Mouse (Mus musculus): ENCODE data around the gene Ubc. TPM values are rescaled to one million over a fixed set of nuclear protein-coding genes. Genes with fewer than 3 reads are reported as not detected.

The Ubc gene
- polyA plus RNA-seq, 1 experiment from 2014 or later: 782 TPM

DNA sequence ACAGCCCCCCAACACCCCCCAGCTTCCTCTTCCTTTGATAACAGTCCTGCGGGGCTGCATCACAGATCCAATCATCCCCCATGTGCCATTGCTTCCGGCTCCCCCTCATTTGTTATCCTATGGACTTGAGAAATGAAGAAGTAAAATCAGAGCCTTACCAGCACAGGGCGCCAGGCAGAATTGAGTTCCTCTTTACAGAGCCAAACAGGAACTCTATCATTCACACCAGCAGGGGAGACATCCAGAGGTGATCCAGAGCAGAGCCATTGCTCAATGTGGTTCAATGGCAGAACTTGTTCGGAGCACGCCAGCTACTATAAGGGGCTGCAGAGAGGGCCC is 31.8 kb downstream of the Ubc start:
- no peaks in the 10 kb centered on the region for H3K36me3 ChIP-seq
- no peak overlapping the region for H3K4me3 ChIP-seq
- no peaks in the 10 kb centered on the region for H3K9me3 ChIP-seq (replicated peaks)
- peaks cover 8% of the 10 kb centered on the region; the same call in 1 of the 2 replicates for H3K4me1 ChIP-seq (replicated peaks)
- ATAC-seq (replicated peaks; ENCODE audit: insufficient number of reproducible peaks, insufficient read depth, low FRiP score, low read depth): 0 out of 2 replicates have a peak, but pooled peaks have one; percentile 8
- H3K9ac ChIP-seq: no peak overlapping the region
- peak overlapping the region; percentile 38 for H3K27ac ChIP-seq
- 48% methylated on average over 5 of the region's 5 CpGs for WGBS
- H3K4me2 ChIP-seq: peak overlapping the region; percentile 32
- no peaks in the 10 kb centered on the region for H3K27me3 ChIP-seq

DNA sequence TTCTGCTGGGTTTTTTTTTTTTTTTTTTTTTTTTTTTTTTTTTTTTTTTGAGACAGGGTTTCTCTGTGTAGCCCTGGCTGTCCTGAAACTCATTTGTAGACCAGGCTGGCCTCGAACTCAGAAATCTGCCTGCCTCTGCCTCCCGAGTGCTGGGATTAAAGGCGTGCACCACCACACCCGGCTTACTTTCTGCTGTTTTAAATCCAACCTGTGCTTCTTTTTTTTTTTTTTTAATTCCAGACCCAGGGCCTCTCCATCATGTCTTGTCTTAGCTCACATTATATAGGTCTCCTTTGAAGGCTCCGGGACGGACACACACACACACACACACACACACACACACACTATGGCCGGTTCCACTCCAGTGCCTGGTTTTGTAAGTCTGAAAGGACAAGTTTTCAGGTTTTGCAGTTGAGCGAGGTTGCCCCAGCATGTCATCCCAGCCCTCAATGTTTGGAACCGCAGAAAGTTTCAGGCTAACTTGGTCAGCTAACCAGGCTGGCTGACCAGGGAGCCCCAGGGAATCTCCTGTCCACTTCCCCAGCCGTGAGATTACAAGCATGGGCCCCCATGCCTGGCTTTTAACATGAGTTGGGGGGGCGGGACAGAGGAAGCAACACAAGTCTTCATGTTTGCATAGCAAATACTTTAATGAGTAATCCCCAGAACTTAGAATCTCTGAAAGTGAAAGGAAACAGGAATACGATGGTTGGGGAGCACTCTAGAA is 32.3 kb downstream of the Ubc start:
- no peaks in the 10 kb centered on the region for H3K36me3 ChIP-seq
- peaks cover 6% of the 10 kb centered on the region; the same call in 1 of the 2 replicates for H3K4me1 ChIP-seq (replicated peaks)
- H3K4me2 ChIP-seq: peak overlapping the region; percentile 32
- no peaks in the 10 kb centered on the region for H3K27me3 ChIP-seq
- WGBS: 75% methylated on average over 12 of the region's 12 CpGs
- peak overlapping the region; percentile 38 for H3K27ac ChIP-seq
- H3K9ac ChIP-seq: no peak overlapping the region
- H3K4me3 ChIP-seq: no peak overlapping the region
- H3K9me3 ChIP-seq (replicated peaks): no peaks in the 10 kb centered on the region
- ATAC-seq (replicated peaks; ENCODE audit: insufficient number of reproducible peaks, insufficient read depth, low FRiP score, low read depth): no peak

DNA sequence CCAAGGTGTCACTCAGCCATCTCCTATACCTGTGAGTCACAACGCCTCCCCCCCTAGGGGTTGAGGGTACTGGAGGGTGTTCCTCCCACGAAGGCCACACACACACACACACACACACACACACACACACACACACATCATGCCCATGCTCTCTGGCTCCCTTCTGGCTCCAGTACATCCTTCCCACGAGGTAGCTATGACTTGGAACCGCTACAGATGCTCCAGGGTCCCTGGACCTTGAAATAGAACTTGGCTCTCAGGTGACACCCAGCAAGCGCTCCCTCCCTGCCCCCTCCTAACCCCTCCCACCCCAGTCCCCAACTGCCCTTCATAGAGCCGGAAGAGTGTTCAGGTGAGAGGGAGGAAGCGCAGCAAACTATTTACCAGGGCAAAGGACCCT is 34.4 kb downstream of the Ubc start:
- WGBS: 27% methylated on average over 7 of the region's 7 CpGs
- H3K27ac ChIP-seq: no peak overlapping the region
- H3K9me3 ChIP-seq (replicated peaks): no peaks in the 10 kb centered on the region
- H3K4me1 ChIP-seq (replicated peaks): peaks cover 6% of the 10 kb centered on the region; the same call in 1 of the 2 replicates
- H3K4me3 ChIP-seq: no peak overlapping the region
- no peak overlapping the region for H3K4me2 ChIP-seq
- H3K27me3 ChIP-seq: no peaks in the 10 kb centered on the region
- no peak overlapping the region for H3K9ac ChIP-seq
- ATAC-seq (replicated peaks; ENCODE audit: insufficient number of reproducible peaks, insufficient read depth, low FRiP score, low read depth): no peak
- no peaks in the 10 kb centered on the region for H3K36me3 ChIP-seq

GRCm38 (mm10) chr5:125354885-125355492 is 35.0 kb downstream of the Ubc start:
- Histone ChIP-seq H3K4me2 (no peak overlapping the region), H3K27me3 (no peaks in the 10 kb centered on the region), H3K9me3 (replicated peaks) (no peaks in the 10 kb centered on the region), H3K27ac (no peak overlapping the region), H3K36me3 (no peaks in the 10 kb centered on the region), H3K4me1 (replicated peaks) (peaks cover 6% of the 10 kb centered on the region; the same call in 1 of the 2 replicates), H3K4me3 (no peak overlapping the region), H3K9ac (no peak overlapping the region)
- WGBS: 57% methylated on average over 7 of the region's 7 CpGs
- ATAC-seq (replicated peaks; ENCODE audit: insufficient number of reproducible peaks, insufficient read depth, low FRiP score, low read depth): no peak; the same call in 1 of the 2 replicates

GRCm38 (mm10) chr5:125352781-125353294 is 37.2 kb downstream of the Ubc start:
- 93% methylated on average over 5 of the region's 5 CpGs for WGBS
- no peak overlapping the region for H3K27ac ChIP-seq
- no peaks in the 10 kb centered on the region for H3K9me3 ChIP-seq (replicated peaks)
- H3K36me3 ChIP-seq: no peaks in the 10 kb centered on the region
- no peak for ATAC-seq (replicated peaks; ENCODE audit: insufficient number of reproducible peaks, insufficient read depth, low FRiP score, low read depth)
- no peak overlapping the region for H3K4me2 ChIP-seq
- no peaks in the 10 kb centered on the region for H3K27me3 ChIP-seq
- H3K9ac ChIP-seq: no peak overlapping the region
- H3K4me1 ChIP-seq (replicated peaks): peaks cover 4% of the 10 kb centered on the region; the same call in 1 of the 2 replicates
- H3K4me3 ChIP-seq: no peak overlapping the region

- no peak for ATAC-seq (replicated peaks; ENCODE audit: insufficient number of reproducible peaks, insufficient read depth, low FRiP score, low read depth)
- Histone ChIP-seq H3K36me3 (no peaks in the 10 kb centered on the region), H3K9ac (no peak overlapping the region), H3K27ac (no peak overlapping the region), H3K9me3 (replicated peaks) (no peaks in the 10 kb centered on the region), H3K4me2 (no peak overlapping the region), H3K27me3 (no peaks in the 10 kb centered on the region), H3K4me3 (no peak overlapping the region), H3K4me1 (replicated peaks) (peaks cover 4% of the 10 kb centered on the region; the same call in 1 of the 2 replicates)
- 86% methylated on average over 5 of the region's 5 CpGs for WGBS
Measured at GRCm38 (mm10) chr5:125351939-125352338, 38.1 kb downstream of the Ubc start.

DNA sequence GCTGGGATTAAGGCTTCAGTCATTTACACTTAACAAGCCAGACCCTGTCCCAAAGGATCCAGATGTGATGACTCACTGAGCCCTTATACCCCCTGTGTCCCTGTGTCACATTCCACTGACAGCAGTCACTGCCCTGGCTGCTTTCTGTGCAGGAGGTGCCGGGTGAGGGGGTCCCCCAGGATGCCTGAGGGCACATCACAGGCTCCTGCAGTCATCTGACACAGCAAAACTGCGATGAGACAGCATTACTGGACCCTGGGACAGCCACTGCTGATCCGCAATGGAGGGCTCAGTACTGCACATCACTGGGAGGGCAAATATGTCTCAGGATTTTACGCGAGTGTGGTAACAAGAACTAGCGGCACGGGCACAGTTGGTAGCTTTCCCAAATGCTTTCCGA is 38.9 kb downstream of the Ubc start:
- Histone ChIP-seq H3K9me3 (replicated peaks) (no peaks in the 10 kb centered on the region), H3K4me3 (no peak overlapping the region), H3K4me1 (replicated peaks) (peaks cover 4% of the 10 kb centered on the region; the same call in 1 of the 2 replicates), H3K27ac (no peak overlapping the region), H3K9ac (no peak overlapping the region), H3K27me3 (no peaks in the 10 kb centered on the region), H3K4me2 (no peak overlapping the region), H3K36me3 (no peaks in the 10 kb centered on the region)
- no peak for ATAC-seq (replicated peaks; ENCODE audit: insufficient number of reproducible peaks, insufficient read depth, low FRiP score, low read depth)
- WGBS: 76% methylated on average over 8 of the region's 8 CpGs

DNA sequence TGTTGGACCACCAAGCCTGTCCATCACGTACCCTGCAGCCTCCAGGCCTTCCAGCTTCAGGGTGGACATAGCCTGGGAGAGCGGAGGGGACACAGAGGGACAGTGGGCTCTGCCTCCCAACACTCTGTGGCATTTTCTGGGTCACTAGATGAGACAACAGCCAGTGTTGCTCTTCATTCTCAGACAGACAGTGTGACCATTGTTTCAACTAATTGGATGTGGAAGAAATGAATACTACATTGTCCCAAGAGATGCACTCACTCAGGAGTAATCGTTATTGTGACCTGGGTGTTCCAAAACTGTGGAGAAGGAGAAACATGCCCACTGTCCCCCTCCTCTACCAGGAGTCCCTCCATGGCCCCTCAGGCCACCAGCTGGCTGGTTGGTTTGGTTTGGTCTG is 40.6 kb downstream of the Ubc start:
- 74% methylated on average over 3 of the region's 3 CpGs for WGBS

GRCm38 (mm10) chr5:125348487-125348886 is 41.5 kb downstream of the Ubc start:
- H3K36me3 ChIP-seq: no peaks in the 10 kb centered on the region
- H3K27me3 ChIP-seq: no peaks in the 10 kb centered on the region
- WGBS: 24% methylated on average over 8 of the region's 8 CpGs
- no peak overlapping the region for H3K4me2 ChIP-seq
- no peak overlapping the region for H3K27ac ChIP-seq
- no peak overlapping the region for H3K9ac ChIP-seq
- no peak for ATAC-seq (replicated peaks; ENCODE audit: insufficient number of reproducible peaks, insufficient read depth, low FRiP score, low read depth)
- peaks cover 2% of the 10 kb centered on the region; the same call in 1 of the 2 replicates for H3K4me1 ChIP-seq (replicated peaks)
- no peaks in the 10 kb centered on the region; the same call in 1 of the 2 replicates for H3K9me3 ChIP-seq (replicated peaks)
- H3K4me3 ChIP-seq: no peak overlapping the region

More for the DNA sequence above, 40.6 kb downstream of the Ubc start:
- H3K4me1 ChIP-seq (replicated peaks): peaks cover 2% of the 10 kb centered on the region; the same call in 1 of the 2 replicates
- no peaks in the 10 kb centered on the region; the same call in 1 of the 2 replicates for H3K9me3 ChIP-seq (replicated peaks)
- no peak overlapping the region for H3K27ac ChIP-seq
- no peaks in the 10 kb centered on the region for H3K27me3 ChIP-seq
- no peak overlapping the region for H3K4me3 ChIP-seq
- no peak for ATAC-seq (replicated peaks; ENCODE audit: insufficient number of reproducible peaks, insufficient read depth, low FRiP score, low read depth)
- H3K4me2 ChIP-seq: no peak overlapping the region
- no peaks in the 10 kb centered on the region for H3K36me3 ChIP-seq
- no peak overlapping the region for H3K9ac ChIP-seq

GRCm38 (mm10) chr5:125348067-125348466 is 41.9 kb downstream of the Ubc start:
- Histone ChIP-seq H3K27ac (no peak overlapping the region), H3K27me3 (no peaks in the 10 kb centered on the region), H3K4me3 (no peak overlapping the region), H3K4me1 (replicated peaks) (peaks cover 2% of the 10 kb centered on the region; the same call in 1 of the 2 replicates), H3K9ac (no peak overlapping the region), H3K4me2 (no peak overlapping the region), H3K9me3 (replicated peaks) (no peaks in the 10 kb centered on the region; the same call in 1 of the 2 replicates), H3K36me3 (no peaks in the 10 kb centered on the region)
- WGBS: 66% methylated on average over 7 of the region's 7 CpGs
- ATAC-seq (replicated peaks; ENCODE audit: insufficient number of reproducible peaks, insufficient read depth, low FRiP score, low read depth): no peak

- no peak overlapping the region for H3K27ac ChIP-seq
- no peak overlapping the region for H3K4me3 ChIP-seq
- H3K9me3 ChIP-seq (replicated peaks): no peaks in the 10 kb centered on the region; the same call in 1 of the 2 replicates
- 92% methylated on average over 6 of the region's 6 CpGs for WGBS
- H3K4me1 ChIP-seq (replicated peaks): peaks cover 29% of the 10 kb centered on the region
- ATAC-seq (replicated peaks; ENCODE audit: insufficient number of reproducible peaks, insufficient read depth, low FRiP score, low read depth): no peak
- H3K4me2 ChIP-seq: no peak overlapping the region
- no peaks in the 10 kb centered on the region for H3K36me3 ChIP-seq
- no peak overlapping the region for H3K9ac ChIP-seq
- no peaks in the 10 kb centered on the region for H3K27me3 ChIP-seq
Measured at GRCm38 (mm10) chr5:125344296-125344695, 45.7 kb downstream of the Ubc start.

All from heart, embryonic 15.5 days (tissue).